Mouse (Mus musculus) layer of hippocampus, adult 8-10 months (tissue): Measurements from ENCODE around the gene Lsamp. TPM values are rescaled to one million over a fixed set of nuclear protein-coding genes. Genes with fewer than 3 reads are reported as not detected.

Source experiments
- DNase-seq, 2 experiments: peaks; one replicate each; pipeline ENCODE4 v3.0.0; 2022; ENCODE audit warnings: low spot score in 2 of 2
- total RNA-seq, 4 experiments: library from RNA; stranded (reverse); gene quantifications; 2 replicates each; pipeline ENCODE4 v1.2.4; 2022

The Lsamp gene
- total RNA-seq, 4 experiments from 2014 or later: 386 to 433 (median 409) TPM

DNA sequence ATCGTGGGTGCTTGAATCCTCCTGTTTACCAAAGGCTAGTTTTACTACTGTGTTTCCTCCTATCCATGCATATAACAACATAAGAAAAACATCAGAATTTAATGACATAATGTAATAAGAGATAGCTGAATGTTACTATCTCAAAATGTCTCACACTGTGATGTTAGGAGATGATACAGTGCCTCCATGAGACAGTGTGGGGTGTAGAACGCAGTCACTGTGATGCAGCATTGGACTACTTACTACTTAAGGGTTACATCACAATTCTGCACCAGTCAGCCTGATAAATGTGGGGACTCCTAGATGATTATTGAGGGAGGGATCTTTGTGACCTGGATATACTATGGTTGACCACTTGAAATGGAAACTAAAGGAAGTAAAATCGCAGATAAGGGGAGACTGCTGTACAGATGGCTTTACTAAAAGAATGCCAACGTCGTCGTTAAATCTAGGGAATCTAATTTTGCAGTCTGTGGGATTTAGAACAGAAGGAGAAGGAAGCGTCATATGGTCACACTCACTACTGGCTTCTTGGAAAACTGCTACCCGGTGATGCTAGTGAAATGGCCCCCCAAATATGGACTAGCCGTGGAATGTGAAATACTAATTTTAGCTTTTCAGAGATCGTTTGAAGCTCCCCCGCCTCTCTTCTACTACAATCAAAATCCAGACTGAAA lies 1762.2 kb downstream of the Lsamp start:
- DNase-seq: peak in 1 of 2 experiments; percentile 14

GRCm38 (mm10) chr16:41747874-41748273 lies 1763.7 kb downstream of the Lsamp start:
- no peak for DNase-seq

- DNase-seq: no peak
Observed at GRCm38 (mm10) chr16:41748759-41749158, 1764.6 kb downstream of the Lsamp start.

DNA sequence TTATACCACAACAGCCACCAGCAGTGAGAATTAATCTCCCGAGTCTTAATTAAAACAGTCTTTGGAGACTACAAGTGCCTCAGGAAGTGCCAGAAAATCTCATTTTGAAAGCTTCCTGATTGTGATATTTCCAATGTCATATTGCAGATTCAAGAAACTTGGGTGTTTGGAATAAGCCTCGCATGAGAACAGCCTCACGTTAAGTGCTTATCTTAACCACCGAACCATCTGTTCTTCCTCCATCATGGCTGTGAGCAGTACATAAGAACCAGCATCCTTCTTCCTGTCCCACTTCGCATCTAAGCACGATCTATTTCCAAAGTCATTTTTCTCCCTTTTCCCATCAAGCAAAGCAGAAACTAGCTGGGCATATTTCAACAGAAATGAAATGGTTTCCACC lies 1780.1 kb downstream of the Lsamp start:
- DNase-seq: no peak

DNA sequence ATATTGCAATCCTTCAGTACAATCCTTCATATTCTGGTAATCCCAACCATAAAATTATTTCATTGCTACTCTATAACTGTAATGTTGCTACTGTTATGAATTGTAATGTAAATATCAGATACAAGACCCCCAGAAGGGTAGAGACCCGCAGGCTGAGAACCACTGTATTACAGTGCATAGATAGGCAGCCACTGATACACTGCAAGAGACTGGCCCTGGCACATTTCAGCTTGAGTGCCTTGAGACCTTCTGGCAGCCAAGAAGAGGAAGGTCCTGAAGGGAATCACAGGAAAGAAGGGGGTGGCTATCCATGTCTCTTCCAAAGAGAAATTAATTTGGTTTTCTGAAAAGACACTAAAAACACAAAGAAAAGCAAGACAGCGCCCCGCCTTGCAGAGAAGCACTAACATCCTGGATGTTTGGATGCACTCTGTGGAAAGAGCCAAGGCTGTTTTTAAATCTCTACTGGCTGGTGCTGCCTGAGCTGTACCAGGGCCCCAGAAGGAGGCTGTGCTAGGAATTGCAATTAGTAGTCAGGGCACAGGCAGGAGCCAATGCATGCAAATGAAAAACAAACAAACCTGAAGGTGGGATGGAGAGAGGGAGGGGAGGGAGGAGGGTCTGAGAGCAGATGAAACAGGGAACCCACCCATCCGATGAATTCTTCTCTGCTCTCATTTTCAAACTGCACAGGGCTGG lies 1787.4 kb downstream of the Lsamp start:
- DNase-seq: peak in 1 of 2 experiments; percentile 19

DNA sequence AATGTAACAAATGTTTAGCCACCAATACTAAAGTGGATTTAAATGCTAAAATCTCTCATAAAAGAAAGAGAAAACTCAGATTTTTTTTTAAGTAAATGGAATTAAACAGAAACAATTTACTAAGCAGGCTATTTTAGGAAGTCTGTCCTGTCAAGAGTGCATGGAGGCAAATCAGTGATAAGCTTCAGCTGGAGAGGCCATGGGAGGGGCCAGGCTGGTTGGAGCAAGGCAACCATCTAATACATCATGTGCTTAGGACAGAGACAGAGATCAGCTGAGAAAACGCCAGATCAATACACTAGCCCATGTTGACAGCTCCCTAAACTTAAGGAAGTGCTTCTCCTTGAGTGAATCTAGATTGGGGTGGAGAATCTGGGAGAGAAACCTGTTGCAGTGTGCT lies 1793.4 kb downstream of the Lsamp start:
- DNase-seq: no peak

- DNase-seq: no peak
Observed at GRCm38 (mm10) chr16:41785600-41785999, 1801.4 kb downstream of the Lsamp start.

GRCm38 (mm10) chr16:41786704-41787103 lies 1802.5 kb downstream of the Lsamp start:
- DNase-seq: no peak

GRCm38 (mm10) chr16:41787146-41787545 lies 1803.0 kb downstream of the Lsamp start:
- DNase-seq: no peak

DNA sequence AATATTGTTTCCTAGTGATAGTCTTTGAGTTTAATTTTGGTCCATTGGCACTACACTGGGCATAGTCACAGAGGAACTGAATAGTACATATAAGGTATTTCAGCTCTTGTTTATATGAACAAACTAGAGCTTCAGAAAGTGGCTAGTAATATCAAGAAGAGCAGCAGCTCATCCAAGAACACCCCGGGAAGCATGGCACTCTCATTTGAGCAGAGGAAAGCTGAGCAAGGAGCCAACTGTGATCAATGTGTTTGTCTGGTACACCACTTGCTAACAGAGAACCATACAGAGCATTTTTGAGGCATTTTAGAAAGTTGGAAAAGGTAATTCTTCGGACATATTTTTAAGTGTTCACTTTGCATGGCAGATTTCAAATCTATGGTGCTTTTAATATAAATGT lies 1805.9 kb downstream of the Lsamp start:
- no peak for DNase-seq

DNA sequence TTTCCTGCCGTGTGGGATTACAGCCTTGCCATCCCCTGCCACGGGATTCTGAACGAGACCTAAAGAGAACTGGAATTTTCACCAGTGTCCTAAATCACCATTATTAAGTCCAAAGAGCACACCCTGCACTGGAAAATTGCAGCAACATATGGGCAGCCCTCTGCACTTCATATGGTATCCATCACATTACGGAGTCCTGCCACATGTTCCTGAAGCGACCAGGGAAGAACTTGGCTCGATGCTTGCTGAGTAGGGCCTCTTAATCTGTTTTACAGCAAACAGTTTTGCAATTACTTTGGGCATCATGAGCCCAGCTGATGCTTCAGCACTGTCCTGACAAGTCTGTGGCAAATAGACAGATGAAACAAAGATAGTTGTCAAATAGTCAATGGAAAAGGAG lies 1836.2 kb downstream of the Lsamp start:
- DNase-seq: peak in 1 of 2 experiments; percentile 12

DNA sequence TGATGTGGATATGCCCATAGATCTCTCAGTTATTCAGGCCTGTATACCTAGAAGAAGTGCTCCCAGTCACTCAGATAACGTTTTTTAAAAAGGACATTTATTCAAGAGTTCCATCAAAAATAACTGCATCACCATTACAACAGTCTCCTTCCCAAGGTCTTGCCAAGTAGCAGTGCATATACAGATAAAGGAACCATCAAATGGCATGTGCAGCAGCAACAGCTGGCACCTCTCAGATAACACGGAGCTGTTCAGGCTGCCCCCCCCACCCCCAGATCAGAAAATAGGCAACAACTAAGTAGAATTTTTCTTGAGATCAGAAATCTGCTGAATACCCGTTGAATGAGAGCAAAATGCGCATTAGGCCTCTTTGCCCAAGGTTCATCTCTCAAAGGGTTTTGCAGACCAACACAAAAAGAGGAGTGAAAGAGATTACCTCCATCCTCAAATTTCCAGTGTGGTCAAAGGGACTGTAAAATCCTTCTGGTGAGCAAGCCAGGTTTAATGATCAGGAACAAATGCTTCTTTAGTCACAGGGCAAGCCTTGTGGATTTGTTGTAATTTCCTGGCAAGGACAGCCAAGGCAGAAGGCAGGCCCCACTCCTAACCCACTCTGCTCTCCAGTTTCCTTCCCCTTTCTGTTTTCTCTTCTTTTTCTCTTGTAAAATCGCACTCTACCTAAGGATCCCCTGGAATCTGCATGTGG lies 1842.9 kb downstream of the Lsamp start:
- no peak for DNase-seq

- DNase-seq: no peak
Observed at GRCm38 (mm10) chr16:41827605-41827948, 1843.4 kb downstream of the Lsamp start.

GRCm38 (mm10) chr16:41834637-41835036 lies 1850.5 kb downstream of the Lsamp start:
- no peak for DNase-seq

DNA sequence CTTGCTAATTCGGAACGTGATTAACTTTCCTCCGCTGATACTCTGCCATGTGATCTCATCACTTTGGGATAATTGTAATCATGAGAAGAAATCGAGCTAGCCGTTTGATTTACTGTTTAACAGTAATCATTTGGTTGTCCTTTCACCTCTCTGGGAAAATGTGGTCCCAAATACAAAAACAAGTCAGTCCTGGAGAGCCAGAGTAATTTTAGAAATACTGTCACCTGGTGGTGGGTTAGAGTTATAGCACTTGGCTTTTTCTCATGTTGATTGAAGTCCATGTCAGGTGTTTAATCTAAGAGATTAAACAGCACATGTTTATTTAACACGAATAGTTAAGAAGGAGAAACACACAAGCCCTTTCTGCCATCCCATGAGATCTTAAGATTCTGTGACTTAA lies 1851.6 kb downstream of the Lsamp start:
- DNase-seq: no peak

- DNase-seq: no peak
Observed at GRCm38 (mm10) chr16:41839751-41840404, 1855.7 kb downstream of the Lsamp start.

DNA sequence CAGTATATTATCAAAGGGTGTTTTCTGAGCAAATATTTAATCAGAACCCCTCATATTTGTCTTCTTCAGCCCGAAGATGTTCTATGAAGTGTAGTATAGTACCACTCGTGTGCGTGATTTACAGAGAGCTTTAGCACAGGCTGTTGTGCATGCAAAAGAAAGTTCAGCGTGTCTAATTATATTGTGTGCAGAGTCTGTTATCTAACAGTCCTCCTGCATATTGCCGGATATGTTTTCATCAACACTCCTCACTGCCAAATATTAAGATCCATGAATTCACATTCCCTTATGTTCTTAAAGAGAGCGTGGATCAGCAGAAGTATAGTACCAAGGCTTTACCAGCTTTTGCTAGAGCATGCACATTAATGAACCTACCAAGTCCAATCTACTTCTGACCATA lies 1862.7 kb downstream of the Lsamp start:
- no peak for DNase-seq

DNA sequence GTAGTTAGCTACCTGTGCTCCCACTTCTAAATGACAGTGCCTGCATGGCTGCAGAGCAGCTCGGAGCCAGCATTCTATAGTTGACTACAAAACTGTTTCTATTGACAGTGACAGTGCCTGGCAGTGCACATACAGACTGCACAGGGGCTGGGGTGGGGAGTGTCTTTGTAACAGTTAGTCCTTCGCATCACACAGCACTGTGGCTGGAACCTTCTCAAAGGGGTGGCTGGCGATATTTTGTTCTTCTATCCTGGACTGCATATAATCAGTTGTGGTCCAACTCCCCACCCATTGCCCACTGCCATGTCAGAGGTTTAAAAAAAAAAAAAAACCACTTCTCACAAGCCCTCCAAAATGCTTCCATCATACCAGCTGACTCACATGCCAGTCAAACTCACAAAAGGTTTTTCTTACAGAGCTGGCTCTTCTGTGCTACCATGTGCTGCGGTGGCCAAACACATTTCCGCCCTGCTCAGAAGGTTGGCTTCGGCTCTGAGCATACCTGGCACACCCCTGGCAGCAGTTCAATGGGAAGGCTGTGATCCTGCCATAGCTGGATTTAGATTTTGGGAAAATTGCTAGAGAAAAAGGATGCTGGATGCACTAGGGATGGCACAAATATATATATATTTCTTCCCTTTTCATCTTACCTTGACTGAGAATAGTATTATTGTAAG lies 1887.9 kb downstream of the Lsamp start:
- no peak for DNase-seq

GRCm38 (mm10) chr16:41888546-41889165 lies 1904.5 kb downstream of the Lsamp start:
- no peak for DNase-seq

- DNase-seq: no peak
Observed at GRCm38 (mm10) chr16:41900783-41901182, 1916.6 kb downstream of the Lsamp start.

DNA sequence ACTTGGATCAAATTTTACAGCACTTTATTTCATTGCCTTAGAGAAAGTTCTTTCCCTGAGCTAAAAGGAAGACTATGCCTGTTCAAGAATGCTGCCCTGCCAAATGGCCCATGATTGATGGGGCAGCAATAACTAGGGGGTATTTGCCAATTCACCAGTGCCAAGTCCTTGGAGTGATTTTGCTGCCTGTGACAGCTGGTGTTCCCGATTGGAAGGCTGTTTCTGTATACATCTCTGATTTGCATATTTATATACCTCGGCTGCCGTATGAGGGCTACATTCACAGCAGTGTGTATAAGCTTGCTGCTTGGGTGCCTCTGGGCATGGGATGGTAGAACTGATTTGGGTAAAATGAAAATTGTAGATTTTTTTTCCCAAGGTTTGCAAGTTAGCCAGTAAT lies 1919.5 kb downstream of the Lsamp start:
- peak in 1 of 2 experiments; percentile 23 for DNase-seq
